Mouse (Mus musculus) midbrain, postnatal 0 days (tissue): ENCODE measurements around the gene Gm11060. TPM values are rescaled to one million over a fixed set of nuclear protein-coding genes. Genes with fewer than 3 reads are reported as not detected.

Experiments used
- ATAC-seq: fragments of 200-750 bp; cut with Nextera tagmentation; 2 replicates; pipeline ENCODE4 v1.8.0; 2017; ENCODE audit warnings: moderate number of reproducible peaks, mild to moderate bottlenecking, moderate TSS enrichment, moderate library complexity; ENCODE audit not compliant: low FRiP score
- DNase-seq: peaks from one replicate; pipeline ENCODE4 v3.0.0-alpha.2; 2015; ENCODE audit warnings: low spot score
- H3K27ac ChIP-seq: fragments of 300-500 bp; sonication (generic); 2 replicates; pipeline ENCODE4 v1.5.1; 2014; ENCODE audit warnings: low read depth, mild to moderate bottlenecking, low read length, mixed read lengths
- H3K27me3 ChIP-seq: fragments of 300-500 bp; sonication (generic); 2 replicates; pipeline ENCODE4 v1.6.1; 2014; ENCODE audit warnings: low read length, control low read depth, mixed read lengths; ENCODE audit not compliant: insufficient read depth
- H3K36me3 ChIP-seq: fragments of 300-500 bp; sonication (generic); 2 replicates; pipeline ENCODE4 v1.6.1; 2014; ENCODE audit warnings: low read length, control low read depth, mixed read lengths; ENCODE audit not compliant: insufficient read depth
- H3K4me1 ChIP-seq: fragments of 300-500 bp; sonication (generic); 2 replicates; pipeline ENCODE4 v1.6.1; 2014; ENCODE audit warnings: mild to moderate bottlenecking, control low read depth, antibody characterized with exemption, low read length, mixed read lengths; ENCODE audit not compliant: insufficient read depth
- H3K4me2 ChIP-seq: fragments of 300-500 bp; sonication (generic); 2 replicates; pipeline ENCODE4 v1.6.1; 2014; ENCODE audit warnings: low read depth, mild to moderate bottlenecking, low read length, mixed read lengths; ENCODE audit not compliant: poor library complexity, severe bottlenecking
- H3K4me3 ChIP-seq: fragments of 300-500 bp; sonication (generic); 2 replicates; pipeline ENCODE4 v1.5.1; 2014; ENCODE audit warnings: low read depth, mild to moderate bottlenecking, low read length, moderate library complexity
- H3K9ac ChIP-seq: fragments of 300-500 bp; sonication (generic); replicated peaks from 2 replicates; pipeline ENCODE4 v1.6.1; 2014; ENCODE audit warnings: mild to moderate bottlenecking, low read length, moderate library complexity, mixed read lengths; ENCODE audit not compliant: poor library complexity, severe bottlenecking
- H3K9me3 ChIP-seq: fragments of 300-500 bp; sonication (generic); 2 replicates; pipeline ENCODE4 v1.6.1; 2016; ENCODE audit warnings: low read length, control low read depth
- CTCF ChIP-seq: IDR thresholded peaks from 2 replicates; pipeline ENCODE4 v1.5.1; 2016; ENCODE audit warnings: antibody characterized with exemption, mild to moderate bottlenecking
- WGBS: fragments of 180-500 bp; shearing (Covaris S2); extraction: QIAGEN DNeasy Blood & Tissue Kit; methylation state at CpG from one replicate; pipeline ENCODE4 v1.1.7; 2014; 5-methylcytosine and 5-hydroxymethylcytosine counted together
- polyA plus RNA-seq: library from polyadenylated mRNA; unstranded; fragments of >200 nt; fragmentation: Nextera tagmentation; extraction: Ambion mirVana; gene quantifications from 2 replicates; pipeline ENCODE4 v1.2.1, GENCODE M21; 2015
- total RNA-seq: library from RNA; depleted of rRNA; stranded (reverse); fragments of >200 nt; gene quantifications from 2 replicates; pipeline ENCODE4 v1.2.3, GENCODE M21; 2014

Gene Gm11060
- total and polyA plus RNA-seq, 2 experiments from 2014 or later, result not detected

- Histone ChIP-seq H3K9me3 (no peaks in the 10 kb centered on the region), H3K9ac (no peak overlapping the region), H3K27ac (no peak overlapping the region), H3K27me3 (no peaks in the 10 kb centered on the region; the same call in 1 of the 2 replicates), H3K4me1 (no peaks in the 10 kb centered on the region), H3K4me2 (no peak overlapping the region), H3K36me3 (no peaks in the 10 kb centered on the region), H3K4me3 (no peak overlapping the region)
- DNase-seq, result peak; percentile 35
- no peak for ATAC-seq
- 40% methylated on average over 7 of the region's 7 CpGs for WGBS
- no peak for TF ChIP-seq CTCF
Observed at GRCm38 (mm10) chr2:105099410-105099809, 7.6 kb downstream of the Gm11060 start.

GRCm38 (mm10) chr2:105100541-105100940 lies 8.7 kb downstream of the Gm11060 start:
- no peak overlapping the region for H3K4me2 ChIP-seq
- ATAC-seq, result no peak
- H3K4me3 ChIP-seq, result no peak overlapping the region
- H3K9ac ChIP-seq, result no peak overlapping the region
- no peaks in the 10 kb centered on the region for H3K4me1 ChIP-seq
- no peaks in the 10 kb centered on the region for H3K9me3 ChIP-seq
- H3K27ac ChIP-seq, result no peak overlapping the region
- no peaks in the 10 kb centered on the region for H3K36me3 ChIP-seq
- no peak for DNase-seq
- H3K27me3 ChIP-seq, result no peaks in the 10 kb centered on the region; the same call in 1 of the 2 replicates
- WGBS, result 63% methylated on average over 7 of the region's 7 CpGs
- no peak for TF ChIP-seq CTCF

- peaks cover 13% of the 10 kb centered on the region for H3K27me3 ChIP-seq
- no peaks in the 10 kb centered on the region for H3K36me3 ChIP-seq
- no peaks in the 10 kb centered on the region for H3K9me3 ChIP-seq
- TF ChIP-seq CTCF, result peak; percentile 57
- H3K9ac ChIP-seq, result no peak overlapping the region
- WGBS, result 12% methylated on average over 6 of the region's 6 CpGs
- DNase-seq (peak; percentile 96), ATAC-seq (peak; percentile 87)
- H3K4me1 ChIP-seq, result no peaks in the 10 kb centered on the region
- H3K27ac ChIP-seq, result no peak overlapping the region
- H3K4me3 ChIP-seq, result no peak overlapping the region
- H3K4me2 ChIP-seq, result no peak overlapping the region
Observed at GRCm38 (mm10) chr2:105108703-105109158, 16.9 kb downstream of the Gm11060 start.

GRCm38 (mm10) chr2:105114074-105114473 lies 22.3 kb downstream of the Gm11060 start:
- H3K4me3 ChIP-seq, result no peak overlapping the region
- H3K4me2 ChIP-seq, result no peak overlapping the region
- no peak for TF ChIP-seq CTCF
- H3K27me3 ChIP-seq, result peaks cover 42% of the 10 kb centered on the region
- no peaks in the 10 kb centered on the region for H3K4me1 ChIP-seq
- H3K9ac ChIP-seq, result no peak overlapping the region
- WGBS, result 14% methylated on average over 9 of the region's 9 CpGs
- no peak overlapping the region for H3K27ac ChIP-seq
- DNase-seq, result no peak
- H3K9me3 ChIP-seq, result no peaks in the 10 kb centered on the region
- no peaks in the 10 kb centered on the region for H3K36me3 ChIP-seq
- no peak for ATAC-seq

- Histone ChIP-seq H3K9ac (no peak overlapping the region), H3K27ac (no peak overlapping the region), H3K4me3 (no peak overlapping the region), H3K36me3 (no peaks in the 10 kb centered on the region), H3K9me3 (no peaks in the 10 kb centered on the region), H3K4me1 (no peaks in the 10 kb centered on the region), H3K27me3 (peaks cover 72% of the 10 kb centered on the region), H3K4me2 (no peak overlapping the region)
- ATAC-seq (no peak), DNase-seq (no peak)
- TF ChIP-seq CTCF, result no peak
- WGBS, result 76% methylated on average over 8 of the region's 8 CpGs
Observed at GRCm38 (mm10) chr2:105117669-105118068, 25.9 kb downstream of the Gm11060 start.

GRCm38 (mm10) chr2:105122216-105122615 lies 30.4 kb downstream of the Gm11060 start:
- H3K27me3 ChIP-seq, result peaks cover 88% of the 10 kb centered on the region
- 2% methylated on average over 8 of the region's 8 CpGs for WGBS
- no peaks in the 10 kb centered on the region for H3K9me3 ChIP-seq
- ATAC-seq (no peak), DNase-seq (no peak)
- H3K36me3 ChIP-seq, result no peaks in the 10 kb centered on the region
- no peak overlapping the region for H3K4me2 ChIP-seq
- H3K4me1 ChIP-seq, result no peaks in the 10 kb centered on the region
- H3K4me3 ChIP-seq, result no peak overlapping the region
- H3K27ac ChIP-seq, result no peak overlapping the region
- TF ChIP-seq CTCF, result no peak
- no peak overlapping the region for H3K9ac ChIP-seq
